Mouse (Mus musculus): Measurements from ENCODE around the gene Urm1. TPM values are rescaled to one million over a fixed set of nuclear protein-coding genes. Genes with fewer than 3 reads are reported as not detected.

Urm1 gene
- total and polyA plus RNA-seq, 3 experiments: 90.5 to 131 TPM; not detected in 1

DNA sequence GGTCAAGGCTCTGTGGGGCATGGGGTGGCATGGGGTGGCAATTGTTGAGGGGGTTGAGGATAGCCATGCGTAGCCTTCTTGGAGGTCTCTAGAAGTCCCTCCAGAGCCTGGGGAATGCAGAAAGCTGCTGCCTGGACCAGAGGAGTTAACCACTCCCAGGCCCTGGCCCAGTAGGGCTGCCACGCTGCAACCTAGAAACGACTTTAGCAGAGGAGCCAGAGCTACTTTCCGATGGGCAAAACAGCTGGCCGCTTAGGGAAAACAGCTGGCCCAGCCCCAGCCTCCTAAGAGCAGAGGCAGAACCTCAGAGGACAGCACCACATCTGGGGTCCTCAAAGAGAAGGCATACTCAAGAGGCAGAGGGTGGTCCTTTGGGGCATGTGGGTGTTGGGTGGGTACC is 38.1 kb downstream of the Urm1 start:
- TF ChIP-seq EP300 (IDR thresholded peaks at IDR 0.05; ENCODE audit: low read depth in 1 of 2, low read length in 2 of 2): no peak
- no peak for TF ChIP-seq UBTF (IDR thresholded peaks at IDR 0.05; ENCODE audit: borderline replicate concordance, insufficient read depth, low read depth, low read length)
- TF ChIP-seq HCFC1 (IDR thresholded peaks at IDR 0.05; ENCODE audit: low read depth, low read length): no peak
- TF ChIP-seq MYB (IDR thresholded peaks at IDR 0.05; ENCODE audit: low read depth, low read length): no peak
- TF ChIP-seq ETS1 (IDR thresholded peaks at IDR 0.05; ENCODE audit: low read depth, low read length): no peak
- no peak for TF ChIP-seq ZNF384 (IDR thresholded peaks at IDR 0.05; ENCODE audit: low read depth, low read length)
- no peak for TF ChIP-seq MAX (IDR thresholded peaks at IDR 0.05; ENCODE audit: low read length)
- no peak for TF ChIP-seq MAZ (IDR thresholded peaks at IDR 0.05; ENCODE audit: low read depth, low read length)
- TF ChIP-seq GATA1 (IDR thresholded peaks at IDR 0.05; ENCODE audit: low read depth, low read length): no peak
- no peak for TF ChIP-seq NELFE (IDR thresholded peaks at IDR 0.05; ENCODE audit: low read depth, low read length)
- TF ChIP-seq POLR2AphosphoS2 (IDR thresholded peaks at IDR 0.05; ENCODE audit: low read length): no peak
- no peak overlapping the region for H3K9ac ChIP-seq (ENCODE audit: control insufficient read depth, low read depth, low read length, poor library complexity, severe bottlenecking)
- no peaks in the 10 kb centered on the region for H3K27me3 ChIP-seq (ENCODE audit: control insufficient read depth in 1 of 2, insufficient read depth in 2 of 2, low read length in 2 of 2)
- DNase-seq (ENCODE audit: low read depth, low spot score): no peak
- H3K9me3 ChIP-seq (replicated peaks; ENCODE audit: insufficient read depth, low read length): no peaks in the 10 kb centered on the region
- H3K27ac ChIP-seq (ENCODE audit: control insufficient read depth, low read depth, low read length): no peak overlapping the region
- no peaks in the 10 kb centered on the region for H3K79me2 ChIP-seq (ENCODE audit: control insufficient read depth, insufficient read depth, low read length, poor library complexity)
- no peak overlapping the region for H3K4me3 ChIP-seq (ENCODE audit: control insufficient read depth in 1 of 2, insufficient read depth in 1 of 2, low read depth in 2 of 2, low read length in 2 of 2)
- peaks cover 0 to 16% of the 10 kb centered on the region in 2 experiments; a peak in 3 of 4 replicates for H3K4me1 ChIP-seq (ENCODE audit: control insufficient read depth in 1 of 2, insufficient read depth in 2 of 2, low read length in 2 of 2)
- H3K36me3 ChIP-seq (ENCODE audit: control insufficient read depth in 1 of 2, insufficient read depth in 2 of 2, low read length in 2 of 2): peaks cover 0 to 6% of the 10 kb centered on the region in 2 experiments; a peak in 2 of 4 replicates

DNA sequence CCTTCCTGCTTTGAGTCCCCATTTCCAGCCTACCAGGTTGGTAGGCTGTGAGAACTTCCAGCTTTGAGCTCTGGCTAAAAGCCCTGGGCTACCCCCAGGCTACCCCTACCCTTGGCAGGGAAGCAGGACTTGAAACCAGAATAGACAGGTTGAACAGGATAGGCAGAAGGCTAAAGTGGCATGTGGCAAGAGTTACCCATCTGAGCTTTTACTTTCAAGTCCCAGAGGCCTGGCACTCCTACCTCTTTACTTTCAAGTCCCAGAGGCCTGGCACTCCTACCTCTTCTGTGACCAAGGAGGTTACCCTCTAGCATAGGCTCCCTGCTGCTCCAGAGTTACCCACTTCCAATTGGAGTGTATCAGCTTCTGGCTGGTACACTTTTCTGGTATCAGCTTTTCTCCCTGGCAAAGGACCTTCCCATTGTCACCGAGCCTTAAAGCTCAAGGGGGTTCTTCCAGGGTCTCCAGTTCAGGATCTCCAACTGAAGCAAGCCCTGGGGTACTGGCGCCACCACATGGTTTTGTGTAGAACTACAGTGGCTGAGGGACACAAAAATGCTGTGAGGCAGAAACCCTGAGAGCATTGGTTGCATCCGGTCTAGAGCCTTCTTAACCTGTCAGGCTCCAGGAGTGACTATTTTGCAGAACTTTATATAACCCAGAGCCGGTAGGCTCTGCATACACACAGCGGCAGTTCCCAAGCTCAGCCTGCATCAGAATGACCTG is 39.0 kb downstream of the Urm1 start:
- Histone ChIP-seq H3K79me2 (ENCODE audit: control insufficient read depth, insufficient read depth, low read length, poor library complexity) (no peaks in the 10 kb centered on the region), H3K4me1 (ENCODE audit: control insufficient read depth in 1 of 2, insufficient read depth in 2 of 2, low read length in 2 of 2) (peaks cover 0 to 16% of the 10 kb centered on the region in 2 experiments; a peak in 3 of 4 replicates), H3K36me3 (ENCODE audit: control insufficient read depth in 1 of 2, insufficient read depth in 2 of 2, low read length in 2 of 2) (peaks cover 0 to 6% of the 10 kb centered on the region in 2 experiments; a peak in 2 of 4 replicates), H3K4me3 (ENCODE audit: control insufficient read depth in 1 of 2, insufficient read depth in 1 of 2, low read depth in 2 of 2, low read length in 2 of 2) (no peak overlapping the region), H3K27me3 (ENCODE audit: control insufficient read depth in 1 of 2, insufficient read depth in 2 of 2, low read length in 2 of 2) (no peaks in the 10 kb centered on the region), H3K27ac (ENCODE audit: control insufficient read depth, low read depth, low read length) (no peak overlapping the region), H3K9me3 (replicated peaks; ENCODE audit: insufficient read depth, low read length) (no peaks in the 10 kb centered on the region), H3K9ac (ENCODE audit: control insufficient read depth, low read depth, low read length, poor library complexity, severe bottlenecking) (no peak overlapping the region)
- peak; percentile 70 for DNase-seq (ENCODE audit: low read depth, low spot score)
- TF ChIP-seq MAFK (IDR thresholded peaks at IDR 0.05; ENCODE audit: borderline replicate concordance, low read depth, low read length): no peak
- TF ChIP-seq MAX (IDR thresholded peaks at IDR 0.05; ENCODE audit: low read length): no peak
- no peak for TF ChIP-seq JUND (IDR thresholded peaks at IDR 0.05; ENCODE audit: low read depth, low read length)
- no peak for TF ChIP-seq E2F4 (IDR thresholded peaks at IDR 0.05; ENCODE audit: borderline replicate concordance, low read depth, low read length)
- TF ChIP-seq BHLHE40 (IDR thresholded peaks at IDR 0.05; ENCODE audit: borderline replicate concordance, low read depth, low read length): no peak
- no peak for TF ChIP-seq NRF1 (IDR thresholded peaks at IDR 0.05; ENCODE audit: insufficient read depth, low read depth, low read length, poor library complexity, severe bottlenecking)
- TF ChIP-seq CTCF (IDR thresholded peaks at IDR 0.05 in 2 of 3, conservative IDR thresholded peaks at IDR 0.05 in 1 of 3; ENCODE audit: control insufficient read depth in 1 of 3, insufficient read depth in 1 of 3, low read depth in 2 of 3, low read length in 3 of 3, poor library complexity in 1 of 3, severe bottlenecking in 1 of 3): peak; percentile 72 to 92 (median 84)
- TF ChIP-seq TAL1 (IDR thresholded peaks at IDR 0.05; ENCODE audit: low read length): no peak
- TF ChIP-seq MXI1 (IDR thresholded peaks at IDR 0.05; ENCODE audit: low read depth, low read length): no peak
- TF ChIP-seq KAT2A (conservative IDR thresholded peaks at IDR 0.05; ENCODE audit: low read depth, low read length): no peak
- TF ChIP-seq TBP (IDR thresholded peaks at IDR 0.05; ENCODE audit: low read depth, low read length): no peak
- TF ChIP-seq POLR2AphosphoS5 (IDR thresholded peaks at IDR 0.05; ENCODE audit: borderline replicate concordance, low read depth, low read length): no peak
- TF ChIP-seq CHD1 (IDR thresholded peaks at IDR 0.05; ENCODE audit: low read depth, low read length): no peak
- peak; percentile 63 for TF ChIP-seq ZC3H11A (IDR thresholded peaks at IDR 0.05; ENCODE audit: low read depth, low read length)
- no peak for TF ChIP-seq MEF2A (IDR thresholded peaks at IDR 0.05; ENCODE audit: extremely low read depth, insufficient replicate concordance, low read depth, low read length, poor library complexity, severe bottlenecking)
- TF ChIP-seq GATA1 (IDR thresholded peaks at IDR 0.05; ENCODE audit: low read depth, low read length): no peak
- peak; percentile 71 for TF ChIP-seq SMC3 (IDR thresholded peaks at IDR 0.05; ENCODE audit: low read depth, low read length)
- no peak for TF ChIP-seq CHD2 (IDR thresholded peaks at IDR 0.05; ENCODE audit: low read length)
- TF ChIP-seq MYC (IDR thresholded peaks at IDR 0.05; ENCODE audit: low read depth, low read length): no peak
- TF ChIP-seq GABPA (IDR thresholded peaks at IDR 0.05; ENCODE audit: low read depth, low read length): no peak
- no peak for TF ChIP-seq NELFE (IDR thresholded peaks at IDR 0.05; ENCODE audit: low read depth, low read length)
- TF ChIP-seq MYB (IDR thresholded peaks at IDR 0.05; ENCODE audit: low read depth, low read length): no peak
- TF ChIP-seq UBTF (IDR thresholded peaks at IDR 0.05; ENCODE audit: borderline replicate concordance, insufficient read depth, low read depth, low read length): no peak
- TF ChIP-seq SIN3A (IDR thresholded peaks at IDR 0.05; ENCODE audit: low read length): no peak

Measured in MEL (cell line).